Mouse (Mus musculus) ovary, adult 10 weeks (tissue): Measurements from ENCODE around the gene 4930467E23Rik. TPM values are rescaled to one million over a fixed set of nuclear protein-coding genes. Genes with fewer than 3 reads are reported as not detected.

Experiments used
- polyA plus RNA-seq: library from polyadenylated mRNA; stranded (reverse); fragments of 350-450 nt; fragmentation: Illumina TruSeq; extraction: RNeasy Lipid Tissue Mini Kit (QIAGEN cat#74804); gene quantifications from one replicate; pipeline ENCODE4 v1.2.3, GENCODE M21; 2014

Gene 4930467E23Rik
- polyA plus RNA-seq: not detected

GRCm38 (mm10) chr8:19729276-19729675 is at the start of gene 4930467E23Rik:
TSS of gene 4930467E23Rik (plus strand) at chr8:19729576.

Other genes starting within 250 kb of the 4930467E23Rik start
- gene Defb7, start 234.5 kb upstream of the 4930467E23Rik start, polyA plus RNA-seq: not detected
- not detected for gene Gm31371, start 173.8 kb downstream of the 4930467E23Rik start, polyA plus RNA-seq